ENCODE assay signal across 1 mouse cellular context in the genomic region with DNA sequence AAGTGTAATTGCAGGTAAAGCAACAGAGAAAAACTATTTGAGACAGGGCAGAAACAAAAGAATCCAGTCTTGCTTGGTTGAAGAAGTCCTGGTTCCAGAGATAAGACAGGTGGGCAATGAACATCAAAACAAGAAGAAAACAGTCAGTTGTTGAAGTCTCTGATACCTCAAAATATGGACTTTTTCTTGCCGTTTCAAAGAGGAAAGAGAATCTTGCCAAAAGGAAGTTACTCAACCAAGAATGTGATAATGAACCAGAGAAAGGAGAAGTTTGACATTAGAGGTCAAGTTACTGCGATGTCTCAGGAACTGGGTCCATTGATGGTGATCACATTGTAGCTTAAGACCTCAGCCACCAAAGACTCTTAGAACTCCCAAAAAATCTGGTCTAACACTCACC.
TF ChIP-seq lines count a peak whose summit lies in the region.

No protein-coding gene starts in this region.

TF ChIP-seq in MEL, 35 proteins besides CTCF, POLR2A, EP300 and RAD21 (continued from another document):
- no peak for TF ChIP-seq BHLHE40 (IDR thresholded peaks at IDR 0.05; ENCODE audit: borderline replicate concordance, low read depth, low read length)
